Mouse (Mus musculus) forebrain, embryonic 15.5 days (tissue): ENCODE data around the gene Tecpr2. TPM values are rescaled to one million over a fixed set of nuclear protein-coding genes. Genes with fewer than 3 reads are reported as not detected.
A peak's percentile ranks its signal among the peaks of the same experiment; 100 is the strongest.

ENCODE experiments used
- ATAC-seq: fragments of 200-750 bp; cut with Nextera tagmentation; replicated peaks from 2 replicates; pipeline ENCODE4 v1.8.0; 2017; ENCODE audit warnings: mild to moderate bottlenecking, moderate TSS enrichment, moderate library complexity
- H3K27ac ChIP-seq: fragments of 300-500 bp; sonication (generic); replicated peaks from 2 replicates; pipeline ENCODE4 v1.5.1; 2015; ENCODE audit warnings: mild to moderate bottlenecking, inconsistent platforms
- H3K27me3 ChIP-seq: fragments of 300-500 bp; sonication (generic); 2 replicates; pipeline ENCODE4 v1.6.1; 2015; ENCODE audit warnings: inconsistent platforms
- H3K36me3 ChIP-seq: fragments of 300-500 bp; sonication (generic); 2 replicates; pipeline ENCODE4 v1.6.1; 2015; ENCODE audit warnings: mild to moderate bottlenecking, inconsistent platforms
- H3K4me1 ChIP-seq: fragments of 300-500 bp; sonication (generic); 2 replicates; pipeline ENCODE4 v1.6.1; 2015; ENCODE audit warnings: inconsistent platforms
- H3K4me2 ChIP-seq: fragments of 300-500 bp; sonication (generic); replicated peaks from 2 replicates; pipeline ENCODE4 v1.6.1; 2015; ENCODE audit warnings: mild to moderate bottlenecking, inconsistent platforms
- H3K4me3 ChIP-seq: fragments of 300-500 bp; sonication (generic); 2 replicates; pipeline ENCODE4 v1.5.1; 2015; ENCODE audit warnings: mild to moderate bottlenecking, inconsistent platforms
- H3K9ac ChIP-seq: fragments of 300-500 bp; sonication (generic); replicated peaks from 2 replicates; pipeline ENCODE4 v1.6.1; 2015; ENCODE audit warnings: mild to moderate bottlenecking, inconsistent platforms
- H3K9me3 ChIP-seq: fragments of 300-500 bp; sonication (generic); 2 replicates; pipeline ENCODE4 v1.6.1; 2016; ENCODE audit warnings: inconsistent platforms
- WGBS: fragments of 180-500 bp; shearing (Covaris S2); methylation state at CpG from one replicate; pipeline ENCODE4 v1.1.7; 2015; ENCODE audit warnings: mixed read lengths; 5-methylcytosine and 5-hydroxymethylcytosine counted together
- polyA plus RNA-seq: library from polyadenylated mRNA; unstranded; fragments of >200 nt; fragmentation: Nextera tagmentation; extraction: Ambion mirVana; gene quantifications from 2 replicates; pipeline ENCODE4 v1.2.1, GENCODE M21; 2015

The Tecpr2 gene
- polyA plus RNA-seq, 1 experiment from 2014 or later, result 7.5 TPM

DNA sequence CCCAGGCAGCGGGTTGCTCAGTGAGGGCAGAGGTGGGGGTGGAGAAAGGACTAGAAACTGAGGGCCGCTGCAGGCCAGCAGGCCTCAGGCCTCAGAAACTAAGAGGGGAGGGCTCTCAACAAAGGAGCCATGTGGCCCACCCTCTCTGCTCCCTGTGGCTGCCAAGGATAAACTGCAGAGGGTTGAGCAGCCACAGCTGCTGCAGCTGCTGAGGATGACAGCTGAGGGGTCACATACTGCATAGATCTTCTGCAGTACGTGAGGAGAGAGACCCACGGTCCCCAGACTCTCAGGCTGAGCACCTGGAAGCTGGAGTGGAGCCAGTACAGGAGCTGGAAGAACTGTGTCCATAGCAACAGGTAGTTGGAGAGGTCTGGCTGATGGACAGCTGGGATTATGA is 95.5 kb downstream of the Tecpr2 start:
- H3K9me3 ChIP-seq, result no peaks in the 10 kb centered on the region
- ATAC-seq, result no peak
- 81% methylated on average over 4 of the region's 4 CpGs for WGBS
- H3K27ac ChIP-seq, result no peak overlapping the region
- no peak overlapping the region for H3K4me2 ChIP-seq
- H3K9ac ChIP-seq, result no peak overlapping the region
- no peaks in the 10 kb centered on the region for H3K27me3 ChIP-seq
- no peaks in the 10 kb centered on the region for H3K36me3 ChIP-seq
- no peak overlapping the region for H3K4me3 ChIP-seq
- no peaks in the 10 kb centered on the region for H3K4me1 ChIP-seq

GRCm38 (mm10) chr12:110985141-110985540 is 96.1 kb downstream of the Tecpr2 start:
- WGBS, result 81% methylated on average over 9 of the region's 9 CpGs
- no peak for ATAC-seq

GRCm38 (mm10) chr12:110986536-110987425 is 97.7 kb downstream of the Tecpr2 start:
- no peaks in the 10 kb centered on the region for H3K27me3 ChIP-seq
- 81% methylated on average over 11 of the region's 11 CpGs for WGBS
- H3K4me3 ChIP-seq, result no peak overlapping the region
- no peaks in the 10 kb centered on the region for H3K9me3 ChIP-seq
- H3K4me2 ChIP-seq, result no peak overlapping the region
- no peaks in the 10 kb centered on the region for H3K36me3 ChIP-seq
- H3K4me1 ChIP-seq, result peaks cover 4% of the 10 kb centered on the region
- H3K27ac ChIP-seq, result no peak overlapping the region
- H3K9ac ChIP-seq, result no peak overlapping the region
- ATAC-seq, result no peak

More at GRCm38 (mm10) chr12:110985141-110985540, 96.1 kb downstream of the Tecpr2 start:
- H3K27me3 ChIP-seq, result no peaks in the 10 kb centered on the region
- no peak overlapping the region for H3K9ac ChIP-seq
- H3K9me3 ChIP-seq, result no peaks in the 10 kb centered on the region
- no peaks in the 10 kb centered on the region for H3K36me3 ChIP-seq
- H3K27ac ChIP-seq, result no peak overlapping the region
- H3K4me2 ChIP-seq, result no peak overlapping the region
- no peaks in the 10 kb centered on the region for H3K4me1 ChIP-seq
- H3K4me3 ChIP-seq, result no peak overlapping the region

GRCm38 (mm10) chr12:110989409-110989808 is 100.3 kb downstream of the Tecpr2 start:
- Histone ChIP-seq H3K27me3 (no peaks in the 10 kb centered on the region), H3K36me3 (no peaks in the 10 kb centered on the region), H3K4me3 (no peak overlapping the region), H3K9ac (no peak overlapping the region), H3K27ac (no peak overlapping the region), H3K4me1 (peaks cover 13% of the 10 kb centered on the region), H3K4me2 (no peak overlapping the region), H3K9me3 (no peaks in the 10 kb centered on the region)
- WGBS, result 90% methylated on average over 3 of the region's 3 CpGs
- ATAC-seq, result no peak

DNA sequence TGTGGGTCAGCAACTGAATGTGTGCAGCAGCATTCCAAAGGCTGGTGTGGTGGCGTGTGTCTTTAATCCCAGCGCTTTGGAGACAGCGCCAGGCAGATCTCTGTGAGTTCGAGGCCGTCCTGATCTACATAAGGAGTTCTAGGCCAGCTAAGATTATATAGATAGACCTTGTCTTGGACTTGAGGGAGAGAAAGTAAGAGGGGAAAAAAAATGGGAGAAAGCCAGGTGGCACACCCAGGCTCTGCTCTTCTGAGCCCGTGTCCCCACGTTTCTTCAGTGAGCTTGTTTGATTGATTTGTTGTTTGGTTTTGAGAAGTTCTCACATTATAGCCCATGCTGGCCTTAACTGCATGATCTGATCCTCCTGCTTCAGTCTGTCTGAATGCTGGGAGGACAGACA is 101.4 kb downstream of the Tecpr2 start:
- H3K9me3 ChIP-seq, result no peaks in the 10 kb centered on the region
- no peaks in the 10 kb centered on the region for H3K36me3 ChIP-seq
- no peak for ATAC-seq
- peaks cover 13% of the 10 kb centered on the region for H3K4me1 ChIP-seq
- H3K4me2 ChIP-seq, result no peak overlapping the region
- H3K27me3 ChIP-seq, result no peaks in the 10 kb centered on the region
- WGBS, result 94% methylated on average over 7 of the region's 7 CpGs
- no peak overlapping the region for H3K27ac ChIP-seq
- H3K4me3 ChIP-seq, result no peak overlapping the region
- H3K9ac ChIP-seq, result no peak overlapping the region

DNA sequence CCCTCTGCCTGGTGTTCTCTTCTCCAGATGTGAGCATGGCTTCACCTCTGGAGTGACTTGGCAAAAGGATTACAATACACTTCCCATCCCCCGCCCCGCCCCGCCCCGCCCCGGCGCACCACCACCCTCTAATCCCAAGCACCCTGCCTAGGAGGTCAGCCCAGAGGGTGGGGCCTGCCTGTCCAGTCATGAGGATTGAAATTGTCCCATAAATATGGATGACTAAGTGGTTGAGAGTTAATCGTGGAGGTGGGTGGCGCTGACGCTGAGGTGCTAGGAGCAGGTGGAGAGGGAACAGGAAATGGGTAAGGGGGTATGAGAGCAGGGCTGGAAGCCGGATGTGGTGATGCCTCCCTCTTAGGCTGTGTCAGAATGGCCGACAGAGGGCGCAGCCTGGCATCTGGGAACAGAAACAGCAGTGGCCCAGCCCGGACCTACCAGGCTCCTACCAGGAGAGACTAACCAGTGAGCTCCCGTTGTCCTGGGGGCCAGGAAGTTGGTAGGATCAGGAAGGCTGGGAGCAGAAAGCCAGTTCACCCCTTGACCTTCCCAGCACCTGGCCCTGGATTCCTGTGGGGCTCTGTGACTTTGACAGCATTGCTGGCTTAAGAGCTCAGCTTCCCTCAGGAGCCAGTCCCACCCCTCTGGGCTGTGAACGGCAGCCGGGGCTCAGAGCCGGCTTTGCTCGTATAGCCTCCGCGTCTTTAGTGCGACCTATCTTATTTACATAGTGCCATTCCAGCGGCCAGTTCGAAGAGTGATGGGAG is 102.5 kb downstream of the Tecpr2 start:
- 2% methylated on average over 23 of the region's 23 CpGs for WGBS
- H3K9me3 ChIP-seq, result no peaks in the 10 kb centered on the region
- H3K9ac ChIP-seq, result peak overlapping the region; percentile 55
- H3K4me1 ChIP-seq, result peaks cover 13% of the 10 kb centered on the region
- no peaks in the 10 kb centered on the region for H3K36me3 ChIP-seq
- peak overlapping the region; percentile 56; the same call in 1 of the 2 replicates for H3K27ac ChIP-seq
- peak overlapping the region; percentile 51 for H3K4me3 ChIP-seq
- H3K27me3 ChIP-seq, result no peaks in the 10 kb centered on the region
- peak overlapping the region; percentile 64 for H3K4me2 ChIP-seq
- ATAC-seq, result peak; percentile 91

DNA sequence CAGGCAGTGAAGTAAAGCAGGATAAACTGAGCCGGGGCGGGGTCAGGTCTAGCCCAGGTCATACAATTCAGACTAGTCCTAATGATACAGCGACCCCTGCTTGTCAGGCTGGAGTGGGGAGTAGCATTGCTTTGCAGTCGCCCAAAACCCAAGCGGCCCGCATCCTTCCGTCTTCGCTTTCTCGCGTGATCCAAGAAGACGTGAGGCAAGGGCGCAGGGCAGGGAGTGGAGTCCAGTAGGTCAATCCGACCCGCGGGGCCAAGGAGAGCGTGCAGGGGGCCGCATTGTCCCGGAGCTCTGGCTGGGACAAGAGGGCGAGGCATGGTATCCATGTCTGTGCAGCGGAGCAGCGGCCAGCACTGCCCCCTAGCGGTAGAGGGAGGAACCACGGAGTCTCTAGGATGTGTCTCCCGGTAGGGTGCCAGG is 103.1 kb downstream of the Tecpr2 start:
- Histone ChIP-seq H3K27me3 (no peaks in the 10 kb centered on the region), H3K9ac (peak overlapping the region; percentile 55), H3K9me3 (no peaks in the 10 kb centered on the region), H3K36me3 (no peaks in the 10 kb centered on the region), H3K4me2 (peak overlapping the region; percentile 64), H3K4me1 (peaks cover 13% of the 10 kb centered on the region), H3K4me3 (peak overlapping the region; percentile 51), H3K27ac (peak overlapping the region; percentile 56; the same call in 1 of the 2 replicates)
- WGBS, result 0% methylated on average over 24 of the region's 24 CpGs
- ATAC-seq, result peak; percentile 88

DNA sequence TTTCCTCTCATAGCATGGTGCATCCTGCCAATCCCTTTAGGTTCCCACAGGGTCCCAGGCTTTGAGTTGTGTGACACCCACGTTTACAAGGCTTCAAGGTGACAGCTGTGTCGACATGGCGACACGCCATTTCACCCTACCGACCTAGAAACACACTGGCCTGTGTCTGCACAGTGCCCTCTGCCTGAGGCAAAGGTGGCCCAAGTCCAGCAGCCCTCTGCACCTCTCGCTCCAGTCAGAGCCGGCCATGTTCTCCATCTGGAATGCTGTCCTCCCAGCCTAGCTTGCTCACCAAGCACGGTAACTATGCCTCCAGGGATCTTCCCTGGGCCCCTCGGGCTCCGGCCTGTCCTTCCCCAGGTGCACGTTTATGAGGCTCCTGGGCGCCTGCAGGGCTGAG is 103.7 kb downstream of the Tecpr2 start:
- H3K4me2 ChIP-seq, result no peak overlapping the region
- no peak overlapping the region for H3K9ac ChIP-seq
- H3K36me3 ChIP-seq, result no peaks in the 10 kb centered on the region
- H3K4me3 ChIP-seq, result peak overlapping the region; percentile 51; the same call in 1 of the 2 replicates
- 83% methylated on average over 12 of the region's 12 CpGs for WGBS
- peaks cover 13% of the 10 kb centered on the region for H3K4me1 ChIP-seq
- no peak overlapping the region for H3K27ac ChIP-seq
- no peaks in the 10 kb centered on the region for H3K27me3 ChIP-seq
- no peaks in the 10 kb centered on the region for H3K9me3 ChIP-seq
- ATAC-seq, result no peak

GRCm38 (mm10) chr12:110993226-110993625 is 104.2 kb downstream of the Tecpr2 start:
- Histone ChIP-seq H3K4me3 (no peak overlapping the region), H3K36me3 (no peaks in the 10 kb centered on the region), H3K9me3 (no peaks in the 10 kb centered on the region), H3K27me3 (no peaks in the 10 kb centered on the region), H3K4me2 (no peak overlapping the region), H3K4me1 (peaks cover 13% of the 10 kb centered on the region), H3K9ac (no peak overlapping the region), H3K27ac (no peak overlapping the region)
- WGBS, result 85% methylated on average over 3 of the region's 3 CpGs
- no peak for ATAC-seq

- WGBS, result 37% methylated on average over 12 of the region's 12 CpGs
Measured at GRCm38 (mm10) chr12:110994666-110995065, 105.6 kb downstream of the Tecpr2 start.

GRCm38 (mm10) chr12:110998092-110998491 is 109.0 kb downstream of the Tecpr2 start:
- ATAC-seq, result no peak
- Histone ChIP-seq H3K27ac (no peak overlapping the region), H3K4me3 (no peak overlapping the region), H3K4me1 (no peaks in the 10 kb centered on the region), H3K4me2 (no peak overlapping the region), H3K9ac (no peak overlapping the region), H3K9me3 (no peaks in the 10 kb centered on the region), H3K27me3 (no peaks in the 10 kb centered on the region), H3K36me3 (no peaks in the 10 kb centered on the region)
- 96% methylated on average over 11 of the region's 11 CpGs for WGBS

More at GRCm38 (mm10) chr12:110994666-110995065, 105.6 kb downstream of the Tecpr2 start:
- H3K4me2 ChIP-seq, result no peak overlapping the region
- peaks cover 13% of the 10 kb centered on the region for H3K4me1 ChIP-seq
- H3K9me3 ChIP-seq, result no peaks in the 10 kb centered on the region
- H3K27ac ChIP-seq, result no peak overlapping the region
- H3K4me3 ChIP-seq, result no peak overlapping the region
- no peaks in the 10 kb centered on the region for H3K36me3 ChIP-seq
- ATAC-seq, result no peak
- H3K9ac ChIP-seq, result no peak overlapping the region
- H3K27me3 ChIP-seq, result no peaks in the 10 kb centered on the region

DNA sequence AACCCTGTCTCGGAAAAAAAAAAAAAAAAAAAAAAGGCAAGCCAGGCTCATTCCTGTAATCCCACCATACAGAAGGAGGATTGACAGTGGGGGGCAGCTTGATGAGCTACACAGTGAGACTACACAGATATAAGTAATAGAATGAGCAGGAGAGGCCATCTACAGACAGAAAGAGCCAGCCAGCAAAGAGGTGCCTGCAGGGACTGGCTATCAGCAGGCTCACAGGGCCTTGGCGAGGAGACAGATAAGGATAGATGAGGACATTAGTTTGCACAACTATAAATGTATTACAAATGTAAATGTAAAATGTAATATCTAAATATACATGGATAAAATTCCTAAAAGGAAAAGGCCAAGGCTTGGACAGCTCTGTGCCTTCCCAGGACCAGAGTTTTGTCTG is 110.8 kb downstream of the Tecpr2 start:
- no peaks in the 10 kb centered on the region for H3K9me3 ChIP-seq
- no peak overlapping the region for H3K4me3 ChIP-seq
- 90% methylated on average over 2 of the region's 2 CpGs for WGBS
- no peak overlapping the region for H3K9ac ChIP-seq
- no peaks in the 10 kb centered on the region for H3K4me1 ChIP-seq
- ATAC-seq, result no peak
- H3K27me3 ChIP-seq, result no peaks in the 10 kb centered on the region
- no peaks in the 10 kb centered on the region for H3K36me3 ChIP-seq
- H3K27ac ChIP-seq, result no peak overlapping the region
- H3K4me2 ChIP-seq, result no peak overlapping the region
